Mouse (Mus musculus) heart, adult 10 weeks (tissue): ENCODE measurements around the gene Usp53. TPM values are rescaled to one million over a fixed set of nuclear protein-coding genes. Genes with fewer than 3 reads are reported as not detected.

Experiments
- polyA plus RNA-seq: library from polyadenylated mRNA; stranded (reverse); fragments of 350-450 nt; fragmentation: Illumina TruSeq; extraction: RNeasy Lipid Tissue Mini Kit (QIAGEN cat#74804); gene quantifications from one replicate; pipeline ENCODE4 v1.2.3, GENCODE M21; 2014; ENCODE audit warnings: low read depth, low replicate concordance

Gene Usp53
- 5.3 TPM for polyA plus RNA-seq

GRCm38 (mm10) chr3:122984249-122985182 lies at the start of gene Usp53:
Gene Usp53 (minus strand): TSS chr3:122984510.

GRCm38 (mm10) chr3:122924009-122924914 lies 60.0 kb downstream of the Usp53 start, which contains the start of gene 1810037I17Rik:
Gene 1810037I17Rik (plus strand): TSS chr3:122924203.

GRCm38 (mm10) chr3:122919260-122919659 lies 65.0 kb downstream of the Usp53 start, which contains the start of gene Gm10959:
Gene Gm10959 (minus strand): TSS chr3:122919360.

GRCm38 (mm10) chr3:122894772-122895171 lies 89.5 kb downstream of the Usp53 start, which contains the start of gene Fabp2:
Gene Fabp2 (plus strand): TSS chr3:122895072.

Other genes with a start within 250 kb of the Usp53 start
- gene Fabp2, start 89.4 kb downstream of the Usp53 start, polyA plus RNA-seq: 0.86 TPM
- gene Gm10959, start 65.2 kb downstream of the Usp53 start, polyA plus RNA-seq: not detected
- 55.0 TPM for gene 1810037I17Rik, start 60.3 kb downstream of the Usp53 start, polyA plus RNA-seq
- 1,560 TPM for gene Myoz2, start 50.5 kb upstream of the Usp53 start, polyA plus RNA-seq